Mouse (Mus musculus): ENCODE data around the gene Mab21l3. TPM values are rescaled to one million over a fixed set of nuclear protein-coding genes. Genes with fewer than 3 reads are reported as not detected.

Mab21l3 gene
- polyA plus RNA-seq, 1 experiment from 2014 or later: 0.73 TPM

DNA sequence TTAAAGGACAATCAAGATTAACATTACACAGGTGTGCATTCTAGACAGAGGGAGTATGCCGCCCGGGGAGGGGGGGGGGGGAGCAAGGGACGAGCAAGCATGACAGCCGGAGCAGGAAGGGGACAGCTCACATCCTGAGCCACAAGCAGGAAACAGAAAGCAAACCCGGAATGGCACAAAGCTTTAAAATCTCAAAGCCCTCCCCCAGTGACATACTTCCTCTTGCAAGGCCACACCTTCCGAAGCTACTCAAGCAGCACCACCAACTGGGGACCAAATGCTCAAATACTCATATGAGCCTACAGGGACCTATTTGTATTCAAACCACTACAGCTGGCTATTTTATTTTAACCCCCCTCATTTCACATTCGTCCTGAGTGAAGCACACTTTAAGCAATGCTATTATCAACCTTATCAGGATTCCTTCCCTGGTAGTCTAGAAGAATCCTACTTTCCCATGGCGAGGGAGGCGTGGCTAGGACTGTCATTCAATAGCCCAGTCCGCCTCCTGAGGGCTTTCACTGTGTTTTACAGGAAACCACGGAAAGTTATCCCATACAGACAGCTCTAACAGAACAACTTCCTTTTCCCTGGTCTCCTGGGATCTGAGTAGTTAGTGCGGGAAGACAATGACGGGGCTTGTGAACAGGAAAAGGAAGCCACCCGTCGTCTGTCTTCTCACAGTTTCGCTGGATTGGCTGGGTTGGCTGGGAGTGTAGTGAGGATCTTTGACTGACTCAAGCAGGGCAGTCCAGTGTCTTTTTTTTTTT is 69.7 kb downstream of the Mab21l3 start:
- ATAC-seq (replicated peaks; ENCODE audit: low FRiP score): peak; percentile 72
- Histone ChIP-seq H3K4me3 (replicated peaks) (no peak overlapping the region), H3K9me3 (replicated peaks) (no peaks in the 10 kb centered on the region), H3K27me3 (no peaks in the 10 kb centered on the region), H3K27ac (0 out of 2 replicates have a peak overlapping the region, but pooled peaks have one; percentile 24), H3K36me3 (no peaks in the 10 kb centered on the region), H3K9ac (no peak overlapping the region), H3K4me2 (no peak overlapping the region; the same call in 1 of the 2 replicates), H3K4me1 (peaks cover 5% of the 10 kb centered on the region; the same call in 1 of the 2 replicates)
- 61% methylated on average over 16 of the region's 16 CpGs for WGBS

DNA sequence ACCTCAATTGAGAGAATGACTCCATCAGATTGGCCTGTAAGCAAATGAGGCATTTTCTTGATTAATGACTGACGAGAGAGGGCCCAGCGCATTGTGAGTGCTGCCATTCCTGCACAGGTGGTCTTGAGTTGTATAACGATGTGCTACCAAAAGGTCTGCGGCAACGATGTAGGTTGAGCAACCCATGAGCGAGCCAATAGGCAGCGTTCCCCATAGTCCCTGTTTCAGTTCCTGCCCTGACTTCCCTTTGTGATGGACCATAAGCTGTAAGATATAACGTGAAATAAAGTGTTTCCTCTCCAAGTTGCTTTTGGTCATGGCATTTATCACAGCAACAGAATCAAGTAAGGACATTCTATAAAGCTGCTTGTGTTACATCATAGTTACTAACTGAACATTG is 73.0 kb downstream of the Mab21l3 start:
- Histone ChIP-seq H3K27me3 (no peaks in the 10 kb centered on the region), H3K36me3 (no peaks in the 10 kb centered on the region), H3K9me3 (replicated peaks) (no peaks in the 10 kb centered on the region), H3K4me1 (no peaks in the 10 kb centered on the region), H3K27ac (no peak overlapping the region), H3K9ac (no peak overlapping the region), H3K4me3 (replicated peaks) (no peak overlapping the region), H3K4me2 (no peak overlapping the region)
- WGBS: 93% methylated on average over 8 of the region's 8 CpGs
- no peak for ATAC-seq (replicated peaks; ENCODE audit: low FRiP score)

- no peaks in the 10 kb centered on the region for H3K36me3 ChIP-seq
- H3K27ac ChIP-seq: no peak overlapping the region
- H3K9ac ChIP-seq: no peak overlapping the region
- H3K27me3 ChIP-seq: no peaks in the 10 kb centered on the region
- no peak overlapping the region for H3K4me3 ChIP-seq (replicated peaks)
- no peak for ATAC-seq (replicated peaks; ENCODE audit: low FRiP score)
- 84% methylated on average over 3 of the region's 3 CpGs for WGBS
- H3K9me3 ChIP-seq (replicated peaks): no peaks in the 10 kb centered on the region
- no peak overlapping the region for H3K4me2 ChIP-seq
- no peaks in the 10 kb centered on the region for H3K4me1 ChIP-seq
Observed at GRCm38 (mm10) chr3:101770540-101770939, 78.2 kb downstream of the Mab21l3 start.

DNA sequence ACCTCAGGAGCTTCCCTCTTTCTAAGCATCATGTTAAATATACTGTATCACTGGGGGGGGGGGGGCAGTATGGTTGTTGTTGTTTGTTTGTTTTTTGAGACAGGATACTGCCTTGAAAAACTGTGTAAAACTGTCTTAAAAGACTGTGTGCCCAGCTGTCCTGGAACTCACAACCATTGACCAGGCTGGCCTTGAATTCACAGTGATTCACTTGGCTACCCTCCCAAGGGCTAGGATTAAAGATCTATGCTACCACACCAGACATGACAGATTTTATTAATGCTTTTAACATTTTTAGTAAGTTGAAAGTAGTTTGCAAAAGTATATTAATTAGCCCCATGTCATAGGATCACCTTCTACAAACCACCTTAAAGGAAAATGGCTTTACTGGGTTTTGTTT is 85.2 kb downstream of the Mab21l3 start:
- Histone ChIP-seq H3K27me3 (no peaks in the 10 kb centered on the region), H3K4me3 (replicated peaks) (no peak overlapping the region), H3K9me3 (replicated peaks) (no peaks in the 10 kb centered on the region), H3K27ac (no peak overlapping the region), H3K4me2 (no peak overlapping the region), H3K4me1 (no peaks in the 10 kb centered on the region), H3K36me3 (no peaks in the 10 kb centered on the region), H3K9ac (no peak overlapping the region)
- ATAC-seq (replicated peaks; ENCODE audit: low FRiP score): no peak

Other genes starting within 250 kb of the Mab21l3 start
- gene Atp1a1, start 244.3 kb downstream of the Mab21l3 start, polyA plus RNA-seq (2015; fragmentation: Nextera tagmentation; extraction: Ambion mirVana): 220 and 247 TPM in 2 replicates
- 3.1 and 3.9 TPM in 2 replicates for gene Slc22a15, start 75.5 kb upstream of the Mab21l3 start, polyA plus RNA-seq (2015; fragmentation: Nextera tagmentation; extraction: Ambion mirVana)
- gene Nhlh2, start 161.1 kb upstream of the Mab21l3 start, polyA plus RNA-seq (2015; fragmentation: Nextera tagmentation; extraction: Ambion mirVana): not detected in 2 replicates
- gene Casq2, start 237.5 kb upstream of the Mab21l3 start, polyA plus RNA-seq (2015; fragmentation: Nextera tagmentation; extraction: Ambion mirVana): 6.6 and 11.1 TPM in 2 replicates